Mouse (Mus musculus) midbrain, embryonic 13.5 days (tissue): ENCODE results near the gene Fyco1. TPM values are rescaled to one million over a fixed set of nuclear protein-coding genes. Genes with fewer than 3 reads are reported as not detected.
"Not testable (repeated sequence)": the region's sequence is repeated elsewhere in the genome, so short reads cannot be mapped to it uniquely, and the experiment has no call there.

Experiments used
- ATAC-seq: fragments of 200-750 bp; cut with Nextera tagmentation; 2 replicates; pipeline ENCODE4 v1.8.0; 2017; ENCODE audit warnings: mild to moderate bottlenecking, moderate TSS enrichment, moderate library complexity
- H3K27ac ChIP-seq: fragments of 300-500 bp; sonication (generic); 2 replicates; pipeline ENCODE4 v1.5.1; 2015; ENCODE audit warnings: inconsistent platforms, mild to moderate bottlenecking, moderate library complexity
- H3K27me3 ChIP-seq: fragments of 300-500 bp; sonication (generic); 2 replicates; pipeline ENCODE4 v1.6.1; 2015; ENCODE audit warnings: mild to moderate bottlenecking, inconsistent platforms
- H3K36me3 ChIP-seq: fragments of 300-500 bp; sonication (generic); 2 replicates; pipeline ENCODE4 v1.6.1; 2015; ENCODE audit warnings: mild to moderate bottlenecking, inconsistent platforms
- H3K4me1 ChIP-seq: fragments of 300-500 bp; sonication (generic); replicated peaks from 2 replicates; pipeline ENCODE4 v1.6.1; 2015; ENCODE audit warnings: inconsistent platforms
- H3K4me2 ChIP-seq: fragments of 300-500 bp; sonication (generic); replicated peaks from 2 replicates; pipeline ENCODE4 v1.6.1; 2015; ENCODE audit warnings: moderate library complexity, mild to moderate bottlenecking, inconsistent platforms
- H3K4me3 ChIP-seq: fragments of 300-500 bp; sonication (generic); replicated peaks from 2 replicates; pipeline ENCODE4 v1.5.1; 2015; ENCODE audit warnings: mild to moderate bottlenecking, inconsistent platforms
- H3K9ac ChIP-seq: fragments of 300-500 bp; sonication (generic); replicated peaks from 2 replicates; pipeline ENCODE4 v1.6.1; 2015; ENCODE audit warnings: mild to moderate bottlenecking, inconsistent platforms
- H3K9me3 ChIP-seq: fragments of 300-500 bp; sonication (generic); 2 replicates; pipeline ENCODE4 v1.6.1; 2016; ENCODE audit warnings: mild to moderate bottlenecking, inconsistent platforms
- WGBS: fragments of 180-500 bp; shearing (Covaris S2); methylation state at CpG from one replicate; pipeline ENCODE4 v1.1.7; 2015; 5-methylcytosine and 5-hydroxymethylcytosine counted together
- polyA plus RNA-seq: library from polyadenylated mRNA; unstranded; fragments of >200 nt; fragmentation: Nextera tagmentation; extraction: Ambion mirVana; gene quantifications from 2 replicates; pipeline ENCODE4 v1.2.1, GENCODE M21; 2015

Fyco1 gene
- polyA plus RNA-seq, 1 experiment from 2014 or later = 11.1 TPM

- 90% methylated on average over 3 of the region's 3 CpGs for WGBS
- ATAC-seq = no peak
- Histone ChIP-seq H3K9ac (no peak overlapping the region), H3K4me1 (no peaks in the 10 kb centered on the region), H3K9me3 (no peaks in the 10 kb centered on the region), H3K4me3 (no peak overlapping the region), H3K27ac (no peak overlapping the region), H3K36me3 (peaks cover 32% of the 10 kb centered on the region), H3K4me2 (no peak overlapping the region), H3K27me3 (no peaks in the 10 kb centered on the region)
These were observed 39.9 kb downstream of the Fyco1 start for GRCm38 (mm10) chr9:123811831-123812230.

- 83% methylated on average over 7 of the region's 7 CpGs for WGBS
- Histone ChIP-seq H3K36me3 (peaks cover 17% of the 10 kb centered on the region), H3K27me3 (no peaks in the 10 kb centered on the region), H3K4me3 (no peak overlapping the region), H3K9ac (no peak overlapping the region), H3K9me3 (no peaks in the 10 kb centered on the region), H3K4me1 (no peaks in the 10 kb centered on the region), H3K4me2 (no peak overlapping the region), H3K27ac (no peak overlapping the region)
- ATAC-seq = no peak
These were observed 43.1 kb downstream of the Fyco1 start for GRCm38 (mm10) chr9:123808583-123808982.

GRCm38 (mm10) chr9:123806267-123806666 lies 45.4 kb downstream of the Fyco1 start, which contains the start of gene Cxcr6:
TSS of gene Cxcr6 (plus strand) at chr9:123806475.
- no peaks in the 10 kb centered on the region for H3K4me1 ChIP-seq
- ATAC-seq = no peak
- no peak within 1 kb of the TSS for H3K9ac ChIP-seq
- no peaks in the 10 kb centered on the region for H3K9me3 ChIP-seq
- H3K27ac ChIP-seq = no peak within 1 kb of the TSS
- 92% methylated on average over 5 of the region's 5 CpGs for WGBS
- H3K4me3 ChIP-seq = no peak within 1 kb of the TSS
- H3K27me3 ChIP-seq = no peaks in the 10 kb centered on the region
- H3K4me2 ChIP-seq = no peak within 1 kb of the TSS
- H3K36me3 ChIP-seq = peaks cover 21% of the 10 kb centered on the region

GRCm38 (mm10) chr9:123805241-123805640 lies 46.5 kb downstream of the Fyco1 start:
- Histone ChIP-seq H3K27ac (no peak overlapping the region), H3K4me2 (no peak overlapping the region), H3K9me3 (no peaks in the 10 kb centered on the region), H3K4me1 (no peaks in the 10 kb centered on the region), H3K27me3 (no peaks in the 10 kb centered on the region), H3K9ac (no peak overlapping the region), H3K36me3 (peaks cover 26% of the 10 kb centered on the region), H3K4me3 (no peak overlapping the region)
- ATAC-seq = no peak
- 92% methylated on average over 2 of the region's 2 CpGs for WGBS

DNA sequence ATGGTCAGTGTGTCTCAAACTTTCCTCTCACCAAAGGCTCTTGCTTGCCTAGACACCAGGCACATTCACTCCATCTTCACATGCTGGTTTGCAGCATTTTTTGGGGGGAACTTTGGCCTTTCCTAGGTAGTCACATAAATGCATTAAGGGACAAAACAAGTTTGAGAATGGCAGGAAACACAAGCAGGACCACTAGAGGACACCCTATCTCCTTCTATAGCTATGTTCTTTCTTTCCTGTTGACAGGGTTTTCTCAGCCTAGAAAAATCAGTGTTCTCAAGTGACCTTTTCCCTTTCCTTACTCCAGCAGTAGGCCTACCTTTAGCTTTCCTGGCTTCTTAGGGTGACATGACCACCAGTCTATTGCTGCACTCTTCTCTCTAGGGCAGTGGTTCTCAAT lies 48.8 kb downstream of the Fyco1 start:
- ATAC-seq = no peak
- Histone ChIP-seq H3K9ac (no peak overlapping the region), H3K27me3 (no peaks in the 10 kb centered on the region), H3K4me3 (no peak overlapping the region), H3K4me2 (no peak overlapping the region), H3K4me1 (no peaks in the 10 kb centered on the region), H3K36me3 (peaks cover 26% of the 10 kb centered on the region), H3K27ac (no peak overlapping the region), H3K9me3 (no peaks in the 10 kb centered on the region)

GRCm38 (mm10) chr9:123802421-123802820 lies 49.3 kb downstream of the Fyco1 start:
- ATAC-seq = no peak
- no peak overlapping the region for H3K9ac ChIP-seq
- H3K27me3 ChIP-seq = no peaks in the 10 kb centered on the region
- H3K4me3 ChIP-seq = no peak overlapping the region
- H3K36me3 ChIP-seq = peaks cover 31% of the 10 kb centered on the region
- no peaks in the 10 kb centered on the region for H3K4me1 ChIP-seq
- no peaks in the 10 kb centered on the region for H3K9me3 ChIP-seq
- no peak overlapping the region for H3K4me2 ChIP-seq
- H3K27ac ChIP-seq = no peak overlapping the region
- WGBS = 91% methylated on average over 2 of the region's 2 CpGs

DNA sequence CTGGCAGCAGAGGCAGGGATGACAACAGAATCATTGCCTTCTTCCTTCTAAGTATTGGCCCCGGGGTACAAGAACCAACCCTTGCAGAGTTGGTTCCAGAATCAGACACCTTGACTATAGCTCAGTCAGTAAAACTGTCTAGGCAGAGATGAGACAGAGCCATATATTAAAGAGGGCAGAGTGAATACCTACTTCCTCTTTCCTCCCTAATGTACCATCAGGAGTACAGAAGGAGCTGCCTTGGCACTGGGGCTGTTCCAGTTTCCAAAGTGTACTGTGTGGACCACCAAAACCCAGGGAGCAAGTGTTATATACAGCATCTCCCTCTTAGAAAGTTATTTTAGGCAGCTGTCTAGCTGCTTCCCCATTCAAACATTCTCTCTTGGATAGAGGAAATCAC lies 50.2 kb downstream of the Fyco1 start:
- Histone ChIP-seq H3K27ac (no peak overlapping the region), H3K27me3 (no peaks in the 10 kb centered on the region), H3K36me3 (peaks cover 38% of the 10 kb centered on the region), H3K4me1 (no peaks in the 10 kb centered on the region), H3K4me3 (no peak overlapping the region), H3K9me3 (no peaks in the 10 kb centered on the region), H3K4me2 (no peak overlapping the region), H3K9ac (no peak overlapping the region)
- WGBS = 92% methylated on average over 1 of the region's 1 CpGs
- no peak for ATAC-seq

DNA sequence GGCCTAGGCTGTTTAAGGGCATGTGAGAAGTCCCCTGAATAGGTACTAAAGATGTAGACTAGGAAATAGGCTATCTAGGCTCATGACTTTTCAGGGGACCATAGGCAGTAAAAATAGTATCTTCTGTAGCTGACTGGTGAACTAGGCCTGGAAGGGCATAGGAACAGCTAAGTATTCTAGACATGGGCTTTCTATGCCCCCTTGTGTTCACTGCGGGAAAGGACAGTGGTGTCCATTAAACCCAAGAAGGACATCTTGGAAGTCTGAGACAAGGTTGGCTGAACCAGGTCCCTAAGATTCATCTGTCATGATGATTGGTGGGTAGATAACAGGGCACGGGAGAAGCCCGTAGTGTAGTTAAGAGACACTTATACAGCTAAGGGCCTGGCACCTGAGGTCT lies 55.5 kb downstream of the Fyco1 start:
- 68% methylated on average over 3 of the region's 3 CpGs for WGBS
- Histone ChIP-seq H3K27me3 (no peaks in the 10 kb centered on the region), H3K9me3 (no peaks in the 10 kb centered on the region), H3K36me3 (peaks cover 67% of the 10 kb centered on the region), H3K4me2 (no peak overlapping the region), H3K9ac (no peak overlapping the region), H3K27ac (no peak overlapping the region), H3K4me1 (no peaks in the 10 kb centered on the region), H3K4me3 (no peak overlapping the region)
- ATAC-seq = peak; percentile 43; the same call in 1 of the 2 replicates

- Histone ChIP-seq H3K4me3 (no peak overlapping the region), H3K4me2 (no peak overlapping the region)
- WGBS = 84% methylated on average over 4 of the region's 4 CpGs
These were observed 62.7 kb downstream of the Fyco1 start for GRCm38 (mm10) chr9:123788855-123789529.

GRCm38 (mm10) chr9:123773299-123773698 lies 78.4 kb downstream of the Fyco1 start:
- H3K4me1 ChIP-seq, H3K27ac ChIP-seq, H3K9ac ChIP-seq, ATAC-seq, H3K4me2 ChIP-seq, H3K4me3 ChIP-seq, H3K9me3 ChIP-seq, H3K27me3 ChIP-seq, H3K36me3 ChIP-seq: not testable (repeated sequence)
- 47% methylated on average over 2 of the region's 2 CpGs for WGBS

More at GRCm38 (mm10) chr9:123788855-123789529, 62.7 kb downstream of the Fyco1 start:
- no peak overlapping the region for H3K27ac ChIP-seq
- no peaks in the 10 kb centered on the region for H3K27me3 ChIP-seq
- no peak for ATAC-seq
- no peaks in the 10 kb centered on the region for H3K9me3 ChIP-seq
- H3K4me1 ChIP-seq = no peaks in the 10 kb centered on the region
- H3K36me3 ChIP-seq = peaks cover 53% of the 10 kb centered on the region
- no peak overlapping the region for H3K9ac ChIP-seq

DNA sequence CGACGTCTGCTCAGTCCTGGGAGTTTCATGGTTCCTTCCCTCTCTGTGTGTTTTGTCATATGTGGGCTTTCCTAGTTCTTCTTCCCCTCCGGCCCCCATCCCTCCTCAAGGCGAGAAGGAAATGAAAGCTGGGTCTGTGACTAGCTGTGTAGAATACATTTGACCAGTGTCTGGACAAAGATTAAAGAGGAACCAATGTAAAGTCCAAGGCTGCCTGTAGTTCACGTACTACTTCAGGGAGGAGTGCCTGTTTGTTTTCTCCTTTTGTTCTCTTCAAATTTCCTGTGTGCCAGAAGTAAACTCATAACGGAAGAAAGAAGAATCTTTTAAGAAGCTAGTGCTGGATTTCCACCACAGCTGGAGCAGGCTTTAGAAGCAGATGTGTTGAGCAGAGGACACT lies 82.2 kb downstream of the Fyco1 start:
- H3K4me2 ChIP-seq = no peak overlapping the region
- no peaks in the 10 kb centered on the region for H3K4me1 ChIP-seq
- no peak overlapping the region for H3K27ac ChIP-seq
- no peaks in the 10 kb centered on the region for H3K36me3 ChIP-seq
- no peak overlapping the region for H3K9ac ChIP-seq
- 70% methylated on average over 6 of the region's 6 CpGs for WGBS
- H3K27me3 ChIP-seq = no peaks in the 10 kb centered on the region
- no peaks in the 10 kb centered on the region for H3K9me3 ChIP-seq
- ATAC-seq = no peak
- no peak overlapping the region for H3K4me3 ChIP-seq

DNA sequence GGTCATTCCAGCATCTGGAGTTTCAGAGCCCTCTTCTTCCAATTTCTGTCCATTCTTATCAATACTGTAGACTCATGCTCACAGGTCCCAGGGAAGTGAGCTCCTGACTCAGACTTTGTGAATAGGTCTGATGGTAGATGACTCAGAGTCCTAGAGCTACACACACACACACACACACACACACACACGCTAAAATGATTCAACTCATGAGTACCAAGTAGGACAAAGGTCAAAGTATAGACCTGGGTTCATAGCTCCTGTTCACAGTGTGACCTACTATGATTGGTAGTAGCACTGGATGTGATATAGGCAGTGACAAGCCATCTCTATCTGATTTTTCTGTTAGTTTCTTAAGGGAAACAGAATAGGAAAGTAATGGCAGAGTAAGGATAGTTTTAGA lies 83.3 kb downstream of the Fyco1 start:
- no peak for ATAC-seq

GRCm38 (mm10) chr9:123766996-123767395 lies 84.7 kb downstream of the Fyco1 start:
- no peak overlapping the region for H3K27ac ChIP-seq
- H3K4me2 ChIP-seq = no peak overlapping the region
- H3K36me3 ChIP-seq = no peaks in the 10 kb centered on the region
- no peaks in the 10 kb centered on the region for H3K4me1 ChIP-seq
- no peaks in the 10 kb centered on the region for H3K9me3 ChIP-seq
- no peaks in the 10 kb centered on the region for H3K27me3 ChIP-seq
- no peak overlapping the region for H3K4me3 ChIP-seq
- no peak for ATAC-seq
- WGBS = 88% methylated on average over 3 of the region's 3 CpGs
- no peak overlapping the region for H3K9ac ChIP-seq

More for the DNA sequence above, 83.3 kb downstream of the Fyco1 start:
- Histone ChIP-seq H3K4me1 (no peaks in the 10 kb centered on the region), H3K4me3 (no peak overlapping the region), H3K36me3 (no peaks in the 10 kb centered on the region), H3K9ac (no peak overlapping the region), H3K27me3 (no peaks in the 10 kb centered on the region), H3K4me2 (no peak overlapping the region), H3K9me3 (no peaks in the 10 kb centered on the region), H3K27ac (no peak overlapping the region)
- 84% methylated on average over 1 of the region's 1 CpGs for WGBS
